Mouse (Mus musculus) olfactory bulb, adult 2 months (tissue): Measurements from ENCODE around the gene Serpina3m.

ENCODE experiments used
- CTCF ChIP-seq: fragments of 200-500 bp; IDR thresholded peaks from 2 replicates; pipeline ENCODE4 v1.5.1; 2012; ENCODE audit warnings: low read depth, mild to moderate bottlenecking, low read length, moderate library complexity; ENCODE audit not compliant: insufficient read depth
- POLR2A ChIP-seq: fragments of 200-500 bp; IDR thresholded peaks from 2 replicates; pipeline ENCODE4 v1.6.1; 2012; ENCODE audit warnings: mild to moderate bottlenecking, low read depth, low read length, moderate library complexity; ENCODE audit not compliant: insufficient read depth

GRCm38 (mm10) chr12:104338705-104339104 is 419 bp downstream of the Serpina3m start:
- TF ChIP-seq CTCF (no peak), POLR2A (no peak)
